Mouse (Mus musculus) forebrain, embryonic 11.5 days (tissue): ENCODE results near the gene Tas2r135. TPM values are rescaled to one million over a fixed set of nuclear protein-coding genes. Genes with fewer than 3 reads are reported as not detected.

Source experiments
- ATAC-seq: fragments of 200-750 bp; cut with Nextera tagmentation; replicated peaks from 2 replicates; pipeline ENCODE4 v1.8.0; 2017; ENCODE audit warnings: moderate TSS enrichment; ENCODE audit not compliant: low FRiP score
- DNase-seq: peaks from one replicate; pipeline ENCODE4 v3.0.0-alpha.2; 2017; ENCODE audit warnings: low spot score
- H3K27ac ChIP-seq: fragments of 300-500 bp; sonication (generic); 2 replicates; pipeline ENCODE4 v1.5.1; 2014; ENCODE audit warnings: low read depth, low read length
- H3K27me3 ChIP-seq: fragments of 300-500 bp; sonication (generic); 2 replicates; pipeline ENCODE4 v1.6.1; 2014; ENCODE audit warnings: mild to moderate bottlenecking, low read length, mixed read lengths; ENCODE audit not compliant: control insufficient read depth, insufficient read depth
- H3K36me3 ChIP-seq: fragments of 300-500 bp; sonication (generic); 2 replicates; pipeline ENCODE4 v1.6.1; 2014; ENCODE audit warnings: mild to moderate bottlenecking, low read length, moderate library complexity, mixed read lengths; ENCODE audit not compliant: control insufficient read depth, insufficient read depth
- H3K4me1 ChIP-seq: fragments of 300-500 bp; sonication (generic); replicated peaks from 2 replicates; pipeline ENCODE4 v1.6.1; 2014; ENCODE audit warnings: low read length, mixed read lengths; ENCODE audit not compliant: control insufficient read depth, insufficient read depth
- H3K4me2 ChIP-seq: fragments of 300-500 bp; sonication (generic); 2 replicates; pipeline ENCODE4 v1.6.1; 2014; ENCODE audit warnings: low read depth, mild to moderate bottlenecking, low read length, moderate library complexity, mixed read lengths; ENCODE audit not compliant: severe bottlenecking
- H3K4me3 ChIP-seq: fragments of 300-500 bp; sonication (generic); 2 replicates; pipeline ENCODE4 v1.5.1; 2014; ENCODE audit warnings: low read depth, low read length
- H3K9ac ChIP-seq: fragments of 300-500 bp; sonication (generic); 2 replicates; pipeline ENCODE4 v1.6.1; 2014; ENCODE audit warnings: low read length
- H3K9me3 ChIP-seq: fragments of 300-500 bp; sonication (generic); 2 replicates; pipeline ENCODE4 v1.6.1; 2016; ENCODE audit warnings: low read length, mixed read lengths; ENCODE audit not compliant: control insufficient read depth
- WGBS: fragments of 180-500 bp; shearing (Covaris S2); extraction: QIAGEN DNeasy Blood & Tissue Kit; methylation state at CpG from one replicate; pipeline ENCODE4 v1.1.7; 2014; 5-methylcytosine and 5-hydroxymethylcytosine counted together
- polyA plus RNA-seq: library from polyadenylated mRNA; unstranded; fragments of >200 nt; fragmentation: Nextera tagmentation; extraction: Ambion mirVana; gene quantifications from 2 replicates; pipeline ENCODE4 v1.2.1, GENCODE M21; 2014

The Tas2r135 gene
- polyA plus RNA-seq, 1 experiment from 2014 or later = not detected

DNA sequence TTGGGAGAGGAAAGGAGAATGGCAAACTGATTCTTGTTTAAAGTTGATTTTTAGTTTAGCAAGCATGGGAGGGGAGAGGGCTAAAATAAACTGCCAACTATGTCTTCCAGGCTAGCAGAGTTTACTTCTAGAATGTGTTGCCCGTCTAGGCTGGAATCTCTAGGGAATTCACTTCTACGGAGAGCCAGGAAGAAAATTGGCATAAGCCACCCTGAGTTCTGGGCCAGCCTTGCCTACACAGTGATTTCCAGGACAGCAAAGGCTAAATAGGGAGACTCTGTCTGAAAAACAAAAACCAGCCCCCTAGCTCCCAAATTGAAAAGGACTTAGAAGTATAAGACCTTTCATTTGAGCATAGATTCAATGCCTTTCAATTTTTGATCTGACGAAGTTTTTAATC, 25.7 kb upstream of the Tas2r135 start:
- Histone ChIP-seq H3K9ac (no peak overlapping the region), H3K9me3 (no peaks in the 10 kb centered on the region), H3K36me3 (no peaks in the 10 kb centered on the region), H3K4me2 (no peak overlapping the region), H3K4me3 (no peak overlapping the region), H3K27me3 (no peaks in the 10 kb centered on the region), H3K27ac (no peak overlapping the region), H3K4me1 (no peaks in the 10 kb centered on the region)
- 52% methylated on average over 3 of the region's 3 CpGs for WGBS
- ATAC-seq (no peak), DNase-seq (no peak)

DNA sequence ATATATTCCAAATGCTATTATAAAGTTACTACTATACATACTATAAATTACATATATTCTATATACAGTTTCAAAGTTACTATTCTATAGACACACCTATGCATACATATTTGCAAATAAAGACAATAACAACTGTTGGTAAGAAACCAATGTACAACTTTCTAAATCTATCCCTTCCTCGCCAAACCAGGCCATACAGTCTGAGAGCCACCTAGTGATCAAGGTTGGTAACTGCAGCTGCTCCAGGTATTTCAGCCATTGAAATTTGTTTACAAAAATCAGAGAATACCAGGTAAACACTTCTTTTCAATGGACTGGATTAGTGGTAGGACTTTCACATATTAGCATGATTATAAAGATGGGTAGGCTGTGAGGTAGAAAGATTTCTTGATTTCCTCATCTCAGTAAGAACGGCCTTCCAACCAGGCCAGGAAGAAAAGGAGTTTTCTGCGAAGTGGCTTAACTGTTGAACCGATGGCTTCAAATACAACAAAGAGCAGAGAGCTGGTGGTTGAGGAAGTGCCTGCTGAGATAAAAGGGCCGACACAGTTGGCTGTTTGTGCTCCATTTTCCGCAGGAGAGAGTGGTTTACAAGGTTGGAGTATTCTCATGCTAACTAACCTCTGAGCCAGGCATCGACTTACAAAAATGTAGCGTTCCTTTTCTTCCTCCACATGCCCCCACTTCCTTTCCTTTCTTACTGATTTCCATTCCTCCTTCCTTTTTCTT, 24.7 kb upstream of the Tas2r135 start:
- no peak overlapping the region for H3K27ac ChIP-seq
- 2% methylated on average over 8 of the region's 8 CpGs for WGBS
- H3K9ac ChIP-seq = no peak overlapping the region; the same call in 1 of the 2 replicates
- H3K27me3 ChIP-seq = no peaks in the 10 kb centered on the region
- 0 out of 2 replicates have a peak overlapping the region, but pooled peaks have one; percentile 15 for H3K4me2 ChIP-seq
- no peaks in the 10 kb centered on the region for H3K9me3 ChIP-seq
- ATAC-seq = peak; percentile 73
- no peak overlapping the region for H3K4me3 ChIP-seq
- H3K36me3 ChIP-seq = no peaks in the 10 kb centered on the region
- H3K4me1 ChIP-seq = no peaks in the 10 kb centered on the region
- no peak for DNase-seq

DNA sequence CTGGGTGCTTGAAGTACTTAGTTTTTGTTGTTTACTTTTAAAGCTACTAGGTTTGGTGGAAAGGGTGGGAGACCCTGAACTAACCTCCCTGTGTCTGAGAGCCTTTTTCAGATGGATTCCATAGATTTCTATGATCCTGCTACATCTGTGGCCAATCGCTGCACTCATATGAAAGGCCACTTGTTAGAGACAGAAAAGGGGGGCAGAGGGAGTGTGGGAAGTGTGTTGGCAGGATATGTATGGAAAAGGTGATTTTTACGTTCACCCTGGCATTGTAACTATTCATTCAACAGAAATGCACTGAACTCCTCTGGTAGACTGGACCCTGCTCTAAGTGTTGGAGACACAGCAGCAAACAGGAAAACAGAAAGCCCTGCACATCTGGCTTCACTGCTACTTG, 24.0 kb upstream of the Tas2r135 start:
- Histone ChIP-seq H3K4me2 (no peak overlapping the region), H3K9ac (no peak overlapping the region), H3K27ac (no peak overlapping the region), H3K9me3 (no peaks in the 10 kb centered on the region), H3K36me3 (no peaks in the 10 kb centered on the region), H3K4me3 (no peak overlapping the region), H3K4me1 (no peaks in the 10 kb centered on the region), H3K27me3 (no peaks in the 10 kb centered on the region)
- ATAC-seq (0 out of 2 replicates have a peak, but pooled peaks have one; percentile 19), DNase-seq (no peak)
- WGBS = 26% methylated on average over 2 of the region's 2 CpGs

DNA sequence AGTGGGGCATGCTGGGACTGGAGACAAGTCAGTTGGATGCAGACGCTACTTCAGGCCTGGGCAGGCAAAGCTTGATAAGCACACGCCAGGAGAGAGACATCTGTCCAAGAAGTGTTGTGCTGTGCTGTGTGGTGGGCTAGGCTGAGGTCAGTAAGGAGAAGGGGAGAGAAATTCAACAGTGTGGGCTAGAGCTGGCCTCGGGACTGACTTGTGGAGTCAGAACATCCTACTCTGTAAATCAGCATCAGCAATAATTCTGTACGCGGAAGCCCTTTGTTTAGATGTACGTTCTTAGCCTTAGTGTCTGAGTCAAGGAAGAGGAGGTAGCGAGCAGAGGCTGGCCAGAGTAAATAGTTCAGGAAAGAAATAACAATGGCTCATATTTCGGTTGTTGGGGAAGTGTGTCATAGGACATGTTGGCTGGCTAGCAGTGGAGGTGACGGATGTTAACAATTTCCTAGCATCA, 23.3 kb upstream of the Tas2r135 start:
- 75% methylated on average over 9 of the region's 9 CpGs for WGBS
- DNase-seq (no peak), ATAC-seq (no peak; the same call in 1 of the 2 replicates)
- H3K4me3 ChIP-seq = no peak overlapping the region
- no peak overlapping the region; the same call in 1 of the 2 replicates for H3K27ac ChIP-seq
- H3K27me3 ChIP-seq = no peaks in the 10 kb centered on the region
- H3K9me3 ChIP-seq = no peaks in the 10 kb centered on the region
- no peak overlapping the region for H3K4me2 ChIP-seq
- H3K4me1 ChIP-seq = no peaks in the 10 kb centered on the region
- no peak overlapping the region for H3K9ac ChIP-seq
- no peaks in the 10 kb centered on the region for H3K36me3 ChIP-seq

DNA sequence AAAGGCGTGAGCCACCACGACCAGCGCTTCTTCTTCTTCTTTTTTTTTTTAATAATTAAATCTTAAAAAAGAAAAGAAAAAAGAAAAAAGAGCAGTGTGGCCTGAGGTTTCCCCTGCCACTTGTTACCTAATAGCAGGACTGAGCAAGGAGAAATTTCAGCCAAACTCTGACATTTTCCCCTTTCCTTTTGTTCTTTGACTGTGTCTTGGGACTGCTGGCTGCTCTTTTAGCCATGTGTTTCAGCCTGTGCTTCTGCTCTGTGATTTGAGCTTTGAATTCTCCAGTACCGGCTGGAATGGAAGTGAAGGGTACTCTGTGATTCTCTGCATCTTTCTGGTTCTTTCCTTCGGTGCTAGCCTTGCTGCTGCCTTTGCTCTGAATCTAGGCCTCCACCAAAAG, 21.9 kb upstream of the Tas2r135 start:
- Histone ChIP-seq H3K4me2 (no peak overlapping the region), H3K4me1 (no peaks in the 10 kb centered on the region), H3K9me3 (no peaks in the 10 kb centered on the region), H3K9ac (no peak overlapping the region), H3K27ac (no peak overlapping the region), H3K36me3 (no peaks in the 10 kb centered on the region), H3K4me3 (no peak overlapping the region), H3K27me3 (no peaks in the 10 kb centered on the region)
- ATAC-seq = no peak
- DNase-seq = no peak
- WGBS = 88% methylated on average over 5 of the region's 5 CpGs

DNA sequence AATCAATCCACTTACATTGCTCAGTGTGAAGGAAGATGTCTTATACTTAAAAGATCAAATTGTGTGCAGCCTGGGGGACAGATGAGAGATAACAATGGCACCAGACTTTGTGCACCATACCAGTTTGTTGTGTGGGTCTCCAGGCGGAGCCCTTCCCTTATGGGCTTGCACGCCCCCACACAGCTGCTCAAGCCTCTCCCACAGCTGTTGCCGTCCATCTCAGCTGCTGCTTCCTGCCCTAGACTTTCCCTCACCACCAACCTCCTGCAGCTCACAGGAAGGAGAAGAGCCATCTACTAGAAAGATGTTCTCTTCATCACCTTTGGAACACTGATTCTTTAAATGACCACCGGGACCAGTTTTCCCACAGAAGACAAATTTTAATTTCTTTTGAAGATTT, 19.6 kb upstream of the Tas2r135 start:
- Histone ChIP-seq H3K27me3 (no peaks in the 10 kb centered on the region), H3K4me2 (no peak overlapping the region), H3K9me3 (no peaks in the 10 kb centered on the region)

DNA sequence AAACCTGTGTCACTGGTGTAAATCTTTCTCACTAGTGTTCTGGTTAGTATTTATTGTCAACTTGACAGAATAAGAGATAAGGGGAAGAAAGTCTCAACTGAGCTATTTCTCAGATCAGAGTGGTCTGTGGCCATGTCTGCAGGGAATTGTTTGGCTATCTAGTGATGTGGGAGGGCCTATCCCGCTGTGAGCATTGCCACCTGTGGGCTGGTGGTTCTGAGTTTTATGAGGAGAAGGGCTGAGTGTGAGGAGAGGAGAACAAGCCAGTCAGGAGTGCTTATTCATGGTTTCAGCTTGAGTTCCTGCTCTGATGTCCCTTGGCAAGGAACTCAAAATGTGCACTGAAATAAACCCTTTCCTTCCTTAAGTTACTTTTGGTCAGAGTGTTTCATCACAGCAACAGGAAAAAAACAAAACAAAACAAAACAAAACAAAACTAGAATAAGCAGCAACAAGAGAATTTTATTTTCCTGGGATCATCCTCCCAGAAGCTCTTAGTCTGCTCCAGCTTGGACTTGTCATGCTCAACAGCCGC, 13.4 kb upstream of the Tas2r135 start:
- 63% methylated on average over 2 of the region's 2 CpGs for WGBS
- ATAC-seq = no peak
- Histone ChIP-seq H3K36me3 (no peaks in the 10 kb centered on the region), H3K9ac (no peak overlapping the region), H3K4me3 (no peak overlapping the region), H3K4me2 (no peak overlapping the region), H3K27me3 (no peaks in the 10 kb centered on the region), H3K27ac (no peak overlapping the region), H3K4me1 (no peaks in the 10 kb centered on the region), H3K9me3 (no peaks in the 10 kb centered on the region)
- no peak for DNase-seq

More for the DNA sequence above, 19.6 kb upstream of the Tas2r135 start:
- no peak for ATAC-seq
- Histone ChIP-seq H3K4me3 (no peak overlapping the region), H3K27ac (no peak overlapping the region), H3K9ac (no peak overlapping the region), H3K36me3 (no peaks in the 10 kb centered on the region), H3K4me1 (no peaks in the 10 kb centered on the region)
- no peak for DNase-seq
- WGBS = 81% methylated on average over 4 of the region's 4 CpGs

DNA sequence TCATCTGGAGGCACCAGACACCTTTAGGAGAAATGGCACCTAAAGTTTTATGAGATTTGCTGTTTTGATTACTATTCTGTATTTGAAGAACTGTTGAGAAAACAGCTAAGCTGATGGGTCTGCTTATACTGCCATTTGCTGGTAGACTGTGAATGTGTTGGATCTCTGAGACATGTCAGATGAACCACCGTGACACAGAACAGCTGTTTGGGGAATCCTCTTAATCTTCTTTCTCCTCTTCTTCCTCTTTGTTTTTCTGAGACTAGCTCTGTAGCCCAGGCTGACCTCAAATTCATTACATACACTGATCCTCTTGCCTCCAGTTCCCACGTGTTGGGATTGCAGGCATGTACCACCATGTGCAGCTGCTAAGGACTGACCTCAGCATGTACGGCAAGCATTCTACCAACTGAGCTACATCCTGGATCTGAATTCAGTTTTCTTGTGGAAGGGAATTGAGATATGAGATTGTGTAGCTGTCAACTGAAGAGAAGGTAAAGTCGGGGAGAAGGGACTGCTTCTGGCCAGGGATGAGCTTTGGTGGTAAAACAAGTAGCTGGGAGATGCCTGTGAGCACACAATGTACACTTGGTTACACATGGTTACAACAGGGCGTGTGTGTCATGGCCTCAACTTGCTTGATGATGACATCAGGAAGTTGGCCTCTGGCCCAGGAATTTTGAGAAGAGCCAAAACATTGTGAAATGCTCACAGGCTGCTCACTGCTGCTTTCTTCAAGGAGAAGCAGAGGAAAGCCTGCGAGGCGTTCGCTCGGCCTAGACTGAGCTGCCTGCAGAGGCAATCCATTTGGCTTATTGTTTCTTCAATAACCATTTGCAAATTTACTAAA, 9.0 kb upstream of the Tas2r135 start:
- ATAC-seq = no peak
- no peaks in the 10 kb centered on the region for H3K4me1 ChIP-seq
- H3K27me3 ChIP-seq = no peaks in the 10 kb centered on the region
- no peaks in the 10 kb centered on the region for H3K36me3 ChIP-seq
- no peak overlapping the region for H3K4me2 ChIP-seq
- DNase-seq = no peak
- no peak overlapping the region for H3K27ac ChIP-seq
- H3K9me3 ChIP-seq = no peaks in the 10 kb centered on the region
- no peak overlapping the region for H3K9ac ChIP-seq
- H3K4me3 ChIP-seq = no peak overlapping the region
- 81% methylated on average over 9 of the region's 9 CpGs for WGBS
